Mouse (Mus musculus) frontal cortex, postnatal 14 days (tissue): ENCODE data around the gene Cdk19.
A peak's percentile ranks its signal among the peaks of the same experiment; 100 is the strongest.

Source experiments
- DNase-seq, 2 experiments: peaks; one replicate each; pipeline ENCODE4 v3.0.0; 2022; ENCODE audit warnings: low spot score in 2 of 2

Cdk19 gene

GRCm38 (mm10) chr10:40348566-40349536, 9.5 kb downstream of the Cdk19 start:
- peak; percentile 93 to 97 for DNase-seq

GRCm38 (mm10) chr10:40349631-40350177, 10.3 kb downstream of the Cdk19 start:
- peak in 1 of 2 experiments; percentile 33 for DNase-seq

GRCm38 (mm10) chr10:40350245-40350932, 11.0 kb downstream of the Cdk19 start:
- no peak for DNase-seq

- DNase-seq, result no peak
These were observed 11.8 kb downstream of the Cdk19 start for GRCm38 (mm10) chr10:40351156-40351555.

GRCm38 (mm10) chr10:40354081-40354480, 14.7 kb downstream of the Cdk19 start:
- no peak for DNase-seq

- DNase-seq, result no peak
These were observed 15.2 kb downstream of the Cdk19 start for GRCm38 (mm10) chr10:40354556-40354955.

GRCm38 (mm10) chr10:40358166-40358565, 18.8 kb downstream of the Cdk19 start:
- no peak for DNase-seq

GRCm38 (mm10) chr10:40359131-40359530, 19.8 kb downstream of the Cdk19 start:
- DNase-seq, result no peak

GRCm38 (mm10) chr10:40363004-40363403, 23.6 kb downstream of the Cdk19 start:
- DNase-seq, result no peak

- DNase-seq, result no peak
These were observed 25.4 kb downstream of the Cdk19 start for GRCm38 (mm10) chr10:40364642-40365361.

GRCm38 (mm10) chr10:40365991-40366390, 26.6 kb downstream of the Cdk19 start:
- DNase-seq, result no peak

- no peak for DNase-seq
These were observed 29.2 kb downstream of the Cdk19 start for GRCm38 (mm10) chr10:40368516-40368915.

GRCm38 (mm10) chr10:40370156-40370555, 30.8 kb downstream of the Cdk19 start:
- DNase-seq, result no peak

GRCm38 (mm10) chr10:40371184-40371913, 32.0 kb downstream of the Cdk19 start:
- no peak for DNase-seq

GRCm38 (mm10) chr10:40371914-40372675, 32.7 kb downstream of the Cdk19 start:
- DNase-seq, result peak in 1 of 2 experiments; percentile 12

- DNase-seq, result no peak
These were observed 34.4 kb downstream of the Cdk19 start for GRCm38 (mm10) chr10:40373749-40374148.

GRCm38 (mm10) chr10:40374828-40375227, 35.5 kb downstream of the Cdk19 start:
- no peak for DNase-seq

GRCm38 (mm10) chr10:40376286-40376685, 36.9 kb downstream of the Cdk19 start:
- peak; percentile 32 to 47 for DNase-seq

- DNase-seq, result no peak
These were observed 38.9 kb downstream of the Cdk19 start for GRCm38 (mm10) chr10:40378284-40378683.

- no peak for DNase-seq
These were observed 40.3 kb downstream of the Cdk19 start for GRCm38 (mm10) chr10:40379682-40380081.
